Mouse (Mus musculus) urinary bladder, adult 2 months (tissue): Measurements from ENCODE around the gene Actbl2. TPM values are rescaled to one million over a fixed set of nuclear protein-coding genes. Genes with fewer than 3 reads are reported as not detected.

Experiments used
- DNase-seq: peaks from one replicate; pipeline ENCODE4 v3.0.0; 2022; ENCODE audit warnings: low spot score
- polyA plus RNA-seq: library from polyadenylated mRNA; depleted of rRNA; stranded (reverse); fragments of >200 nt; gene quantifications from 2 replicates; pipeline ENCODE4 v1.2.3, GENCODE M21; 2012; rRNA removed

The Actbl2 gene
- polyA plus RNA-seq = 0.04 and 0.07 TPM in 2 replicates

DNA sequence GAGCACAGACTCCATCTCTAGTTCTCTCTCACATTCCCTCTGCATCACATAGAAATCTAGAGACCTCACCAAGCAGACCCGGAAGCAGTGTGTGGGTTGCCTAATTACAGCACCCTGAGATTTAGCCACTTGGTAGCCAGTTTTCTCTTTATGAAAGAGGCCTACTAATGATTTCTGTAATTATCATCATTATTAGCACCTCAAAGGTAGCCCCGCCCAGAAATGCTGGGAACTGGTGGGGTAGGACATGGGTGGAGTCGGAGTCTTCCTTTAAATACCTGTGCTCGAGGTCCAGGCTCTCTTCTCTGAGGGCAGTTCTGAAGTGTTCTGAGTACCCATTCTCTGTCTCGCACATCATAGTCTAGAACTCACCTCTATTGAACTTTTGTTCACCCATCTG lies at the start of gene Actbl2:
Gene Actbl2 (plus strand): TSS at position 301 of the 400 bp plus-strand sequence.
- DNase-seq = no peak

DNA sequence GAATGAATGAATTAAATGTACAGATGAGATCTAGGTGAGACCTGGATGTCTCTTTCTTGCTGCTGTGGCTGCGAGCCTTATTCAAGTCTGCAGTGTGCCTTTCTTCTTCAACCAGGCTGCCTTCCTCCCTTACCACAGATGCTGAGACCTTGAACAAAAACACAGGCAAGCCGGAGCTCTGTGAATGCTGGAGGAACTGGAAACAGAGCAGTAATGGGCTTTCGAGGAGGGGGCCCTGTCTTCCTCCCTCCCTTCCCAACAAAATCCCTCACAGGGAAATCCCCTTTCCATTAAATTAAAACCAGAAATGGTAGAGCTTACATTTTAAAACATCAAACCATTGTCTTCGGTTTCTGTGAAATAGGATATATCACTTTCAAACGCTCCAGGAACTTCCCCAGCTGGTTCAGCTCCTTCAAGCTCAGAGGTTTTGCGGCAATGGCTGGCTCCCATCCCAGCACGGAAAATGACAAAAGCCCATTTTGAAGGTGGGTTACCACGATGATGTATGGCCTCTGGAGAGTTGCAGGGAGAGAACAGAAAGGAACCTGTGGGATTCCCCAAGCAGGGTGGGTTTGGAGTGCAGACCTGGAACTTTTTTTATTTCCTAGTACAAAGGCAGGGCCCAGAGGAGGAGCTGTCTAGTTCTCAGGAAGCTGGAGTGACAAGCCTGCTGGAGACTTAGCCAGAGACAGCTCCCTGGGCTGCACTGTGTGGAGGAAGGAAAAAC lies 44.0 kb upstream of the Actbl2 start:
- no peak for DNase-seq

DNA sequence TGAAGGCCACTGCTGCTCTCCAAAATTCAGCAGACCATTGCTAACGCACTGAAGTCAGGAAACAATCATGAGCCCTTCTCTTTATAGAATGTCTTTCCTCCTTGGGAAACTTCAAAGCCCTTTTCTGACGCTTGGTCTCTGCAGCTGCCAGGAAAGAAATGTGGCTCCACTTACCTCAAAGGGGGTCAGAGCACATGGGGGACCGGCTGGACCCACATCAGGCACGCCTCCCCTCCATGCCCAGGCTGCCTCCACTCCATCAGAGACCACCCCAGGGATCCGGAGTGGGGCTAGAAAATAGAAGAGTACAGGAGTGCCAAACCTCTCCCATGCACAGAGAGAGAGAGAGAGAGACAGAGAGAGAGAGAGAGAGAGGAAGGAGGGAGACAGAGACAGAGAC lies 26.0 kb upstream of the Actbl2 start:
- no peak for DNase-seq

- DNase-seq = no peak
These were observed 25.3 kb upstream of the Actbl2 start for GRCm38 (mm10) chr13:111229541-111229940.

- DNase-seq = no peak
These were observed 22.4 kb upstream of the Actbl2 start for GRCm38 (mm10) chr13:111232416-111232815.

DNA sequence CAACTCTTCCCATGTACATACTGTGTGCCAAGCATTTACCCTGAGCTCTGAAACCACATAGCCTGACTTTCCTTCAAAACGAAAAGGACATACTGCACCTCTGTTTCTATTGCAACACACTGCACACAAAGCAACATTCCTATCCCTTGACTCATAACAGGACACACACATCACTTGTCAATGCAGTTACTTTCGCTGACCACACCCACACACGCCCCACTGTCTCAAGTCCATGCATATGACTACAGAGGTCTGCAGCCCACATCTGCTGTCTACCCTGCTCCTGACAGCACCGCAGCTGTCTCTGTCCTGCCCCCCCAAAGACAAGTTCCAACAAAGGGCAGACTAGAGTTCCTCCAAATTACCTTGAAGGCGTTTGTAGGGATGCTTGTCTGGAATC lies 21.5 kb upstream of the Actbl2 start:
- no peak for DNase-seq

GRCm38 (mm10) chr13:111234573-111234972 lies 20.2 kb upstream of the Actbl2 start:
- no peak for DNase-seq

DNA sequence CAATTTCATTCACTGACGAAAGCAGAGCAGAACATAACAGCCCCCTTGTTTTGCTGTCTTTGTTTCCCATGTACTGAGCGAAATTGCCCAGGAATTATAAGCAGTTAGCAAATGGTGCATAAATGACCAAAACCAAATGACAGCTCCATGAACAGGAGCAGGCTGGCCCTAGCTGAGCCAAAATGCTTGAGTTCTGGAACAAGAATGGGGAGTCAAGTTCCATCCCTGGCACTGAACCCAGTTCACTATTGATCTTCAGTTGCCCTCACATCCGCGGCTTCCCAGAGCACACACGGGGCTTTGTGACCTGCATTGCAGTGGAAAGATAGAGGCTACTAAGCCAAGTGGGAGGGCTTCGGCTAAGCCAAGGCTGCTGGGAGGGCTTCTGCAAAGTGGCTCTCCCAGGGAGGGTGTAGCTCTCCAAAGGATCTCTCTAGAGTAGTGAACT lies 19.1 kb upstream of the Actbl2 start:
- DNase-seq = no peak

GRCm38 (mm10) chr13:111236461-111236864 lies 18.4 kb upstream of the Actbl2 start:
- DNase-seq = no peak

- no peak for DNase-seq
These were observed 17.5 kb upstream of the Actbl2 start for GRCm38 (mm10) chr13:111237296-111237695.

DNA sequence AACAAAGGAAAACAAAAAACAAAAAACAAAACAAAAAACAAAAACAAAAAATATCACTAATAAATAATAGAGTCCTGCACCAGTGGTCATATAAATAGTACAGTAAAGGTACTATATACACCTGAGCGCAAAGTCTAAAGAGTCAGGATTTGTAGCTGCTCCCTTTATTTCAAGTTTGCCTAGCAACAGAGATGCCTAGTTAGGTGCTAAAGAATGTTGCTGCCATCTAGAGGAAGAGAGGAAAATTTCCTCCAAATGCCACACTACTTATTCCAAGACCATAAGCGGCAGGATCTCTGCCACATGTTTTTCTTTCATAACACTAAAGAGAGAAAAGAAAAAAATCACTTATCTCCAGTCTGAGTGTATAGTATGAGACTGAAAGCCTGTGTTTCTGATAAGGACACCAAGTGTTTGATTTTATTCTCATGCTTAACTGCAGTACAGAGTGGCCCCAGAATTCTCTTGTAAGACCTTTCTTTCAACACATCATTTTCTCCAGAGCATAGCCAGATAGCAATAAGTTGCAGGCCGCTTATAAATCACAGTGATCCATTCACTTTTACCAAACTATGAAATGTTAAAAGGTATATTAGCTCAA lies 16.8 kb upstream of the Actbl2 start:
- DNase-seq = no peak

DNA sequence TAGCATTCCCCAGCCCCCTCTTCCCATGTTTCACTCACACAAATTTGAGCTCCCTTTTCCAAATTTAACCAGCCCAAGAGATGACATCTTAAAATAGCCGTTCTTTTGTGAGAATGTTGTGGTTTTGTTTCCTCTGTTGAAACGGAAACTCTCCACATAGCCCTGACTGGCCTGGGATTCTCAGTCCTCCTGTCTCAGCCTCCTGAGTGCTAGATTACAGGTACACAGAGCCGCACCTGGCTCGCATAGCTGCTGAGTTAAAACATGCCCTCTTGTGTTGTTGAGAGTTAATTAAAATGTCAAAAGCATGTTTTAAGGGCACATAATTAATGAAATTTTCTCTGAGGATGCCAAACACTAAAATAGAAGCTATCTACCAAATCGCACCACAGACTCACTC lies 3.7 kb upstream of the Actbl2 start:
- no peak for DNase-seq

DNA sequence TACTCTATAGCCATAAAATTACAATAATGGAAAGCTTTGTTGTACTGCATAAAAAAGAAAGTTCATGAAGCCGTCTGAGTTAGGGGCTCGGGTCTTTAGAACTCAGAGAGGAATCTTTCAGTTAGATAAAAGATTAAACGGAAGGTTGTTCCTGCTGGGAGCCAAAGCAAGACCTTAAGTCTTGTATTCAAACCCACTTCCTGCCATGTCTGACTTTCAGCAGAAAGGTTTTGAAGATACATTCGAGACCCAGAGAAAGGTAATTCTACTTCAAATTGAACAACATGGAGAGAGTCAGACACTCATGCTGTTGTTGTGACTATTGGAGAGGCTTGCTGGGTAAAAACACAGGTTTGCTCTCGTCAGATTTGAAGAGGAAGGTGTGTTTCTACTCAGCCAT lies 3.0 kb upstream of the Actbl2 start:
- no peak for DNase-seq

DNA sequence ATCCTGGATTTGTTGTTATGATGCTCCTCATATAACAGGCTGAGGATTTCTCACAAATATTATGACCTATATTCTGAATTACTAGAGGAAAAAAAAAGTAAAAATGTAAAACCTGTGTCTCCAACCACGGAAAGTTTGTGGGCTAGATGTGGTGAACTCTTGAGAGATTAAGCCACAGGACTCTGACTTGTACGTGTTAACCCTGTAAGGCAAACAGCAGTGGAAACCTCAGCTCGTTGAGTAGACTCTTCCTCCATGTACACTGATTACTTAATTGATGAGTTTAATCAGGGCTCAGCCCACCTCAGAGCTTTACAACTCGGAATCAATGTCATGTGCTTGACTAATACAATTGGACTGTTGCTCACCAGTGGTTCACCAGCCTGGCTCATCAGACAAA lies 3.2 kb downstream of the Actbl2 start:
- DNase-seq = no peak

DNA sequence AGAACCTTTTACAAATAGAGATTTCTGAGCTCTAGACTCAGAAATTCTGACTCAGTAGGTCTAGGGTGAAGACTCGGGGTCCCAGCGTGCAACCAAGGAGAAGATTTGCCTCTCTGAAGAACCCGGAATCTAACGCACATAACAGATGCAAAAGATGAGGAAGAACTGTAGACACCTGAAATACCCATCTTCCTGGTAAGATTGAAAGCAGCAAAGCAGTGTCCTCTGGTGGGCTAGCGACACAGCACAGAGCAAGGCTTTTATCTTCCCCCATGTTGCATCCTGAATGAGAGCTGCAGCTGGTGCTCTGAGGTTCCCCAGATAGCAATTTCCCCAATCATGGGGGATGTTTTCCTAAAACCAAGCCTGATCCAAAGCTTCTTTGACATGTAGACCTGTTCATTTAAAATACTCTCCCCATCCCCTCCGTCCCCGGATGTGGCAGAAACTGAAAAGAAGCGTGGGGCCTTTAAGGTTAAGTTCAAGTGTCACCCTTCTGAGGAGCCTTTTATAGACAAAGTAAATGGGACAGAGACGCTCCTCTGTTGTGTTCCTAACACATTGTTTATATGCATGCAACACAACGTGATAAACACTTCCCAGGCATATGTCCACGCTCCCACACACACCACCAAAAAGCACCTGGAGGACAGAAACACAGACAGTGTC lies 3.7 kb downstream of the Actbl2 start:
- no peak for DNase-seq

- DNase-seq = no peak
These were observed 4.3 kb downstream of the Actbl2 start for GRCm38 (mm10) chr13:111259093-111259491.

GRCm38 (mm10) chr13:111259711-111260110 lies 4.9 kb downstream of the Actbl2 start:
- DNase-seq = no peak

DNA sequence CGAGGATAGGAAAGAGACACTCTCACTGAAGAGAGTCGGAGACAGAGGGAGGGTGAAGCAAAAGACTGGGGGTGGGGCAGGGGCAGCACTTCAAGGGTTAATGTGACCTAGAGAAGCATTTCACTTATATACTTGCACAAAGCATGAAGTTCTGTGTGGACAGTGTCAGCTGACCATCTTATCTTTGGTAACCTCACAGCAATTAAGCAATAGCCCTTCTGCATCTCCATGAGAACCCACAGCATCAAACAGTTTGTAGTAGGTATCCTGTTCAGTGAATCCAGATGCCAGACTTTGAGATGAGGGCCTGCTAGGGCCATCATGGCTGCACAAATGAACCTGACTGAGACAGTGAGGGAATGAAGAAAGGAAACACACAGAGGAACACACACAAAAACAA lies 8.4 kb downstream of the Actbl2 start:
- DNase-seq = no peak

DNA sequence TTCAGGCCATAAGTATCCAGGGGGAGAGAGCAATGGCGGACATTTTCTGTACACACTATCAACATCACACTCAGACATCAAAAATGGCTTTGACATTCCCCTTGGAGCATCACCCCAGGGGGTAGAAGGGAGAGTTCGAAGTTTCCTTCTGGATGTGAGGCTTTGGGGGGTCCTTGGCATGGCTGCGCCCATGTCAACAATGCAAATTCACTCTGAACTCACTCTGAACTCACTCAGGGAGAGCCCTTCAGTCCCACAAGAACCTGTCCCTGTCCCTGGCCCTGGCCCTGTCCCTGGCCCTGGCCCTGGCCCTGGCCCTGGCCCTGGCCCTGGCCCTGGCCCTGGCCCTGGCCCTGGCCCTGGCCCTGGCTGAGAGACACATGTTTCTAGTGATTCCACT lies 8.9 kb downstream of the Actbl2 start:
- DNase-seq = no peak

GRCm38 (mm10) chr13:111265231-111266000 lies 10.6 kb downstream of the Actbl2 start:
- no peak for DNase-seq

DNA sequence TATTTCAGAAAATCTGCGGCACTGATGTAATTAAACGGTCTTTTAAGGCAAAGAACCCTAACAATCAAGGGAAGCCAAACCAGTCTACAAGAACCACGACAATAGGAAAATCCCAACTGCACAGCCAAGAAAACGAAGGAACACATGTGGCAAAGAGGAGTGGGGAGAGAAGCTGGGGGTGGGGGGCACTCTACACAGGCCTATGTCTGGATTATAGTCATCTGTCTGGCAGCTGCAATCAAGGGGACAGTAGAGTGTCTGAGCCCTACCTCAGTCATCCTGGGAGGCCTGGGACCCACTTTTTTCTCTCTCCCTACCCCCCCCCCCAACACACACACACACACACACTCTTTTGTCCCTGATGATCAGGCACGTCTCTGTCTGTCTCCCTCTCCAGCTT lies 12.0 kb downstream of the Actbl2 start:
- DNase-seq = no peak

DNA sequence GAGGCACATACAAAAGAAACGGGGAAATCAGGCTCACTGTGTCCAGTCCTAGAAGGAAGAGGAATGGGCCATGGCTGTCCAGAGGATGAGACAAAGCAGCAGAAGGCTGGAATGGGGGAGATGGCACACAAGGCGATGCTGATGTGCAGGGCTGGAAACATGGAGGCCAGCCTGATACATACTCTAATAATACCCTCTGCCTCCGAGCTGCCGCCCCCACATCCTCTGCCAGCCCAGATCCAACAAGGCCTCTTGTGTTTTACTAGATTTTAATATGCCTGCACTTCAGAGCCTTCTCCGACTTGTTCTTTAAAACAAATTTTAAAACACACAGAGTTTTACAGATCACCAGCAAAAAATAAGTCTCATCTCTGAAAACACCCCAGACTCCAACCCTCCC lies 14.2 kb downstream of the Actbl2 start:
- no peak for DNase-seq
